Mouse (Mus musculus) CH12.LX (cell line): ENCODE data around the gene Tnc. TPM values are rescaled to one million over a fixed set of nuclear protein-coding genes. Genes with fewer than 3 reads are reported as not detected.

Experiments
- DNase-seq: peaks from one replicate; pipeline ENCODE4 v3.0.0-alpha.2; 2013; ENCODE audit errors: extremely low read depth
- H3K27ac ChIP-seq: 2 replicates; pipeline ENCODE4 v1.5.1; 2012; ENCODE audit warnings: low read depth, mild to moderate bottlenecking, control low read depth, moderate library complexity; ENCODE audit not compliant: insufficient read depth
- H3K27me3 ChIP-seq: replicated peaks from 2 replicates; pipeline ENCODE3; 2012; ENCODE audit warnings: inconsistent platforms
- H3K36me3 ChIP-seq, 2 experiments: replicated peaks in 1 of 2; 2 replicates each; pipeline versions ENCODE3 to v1.6.1; 2012; ENCODE audit warnings: inconsistent platforms in 1 of 2, low read length in 1 of 2, mild to moderate bottlenecking in 1 of 2, mixed read lengths in 1 of 2, moderate library complexity in 1 of 2; ENCODE audit not compliant: control insufficient read depth in 1 of 2, insufficient read depth in 1 of 2
- H3K4me1 ChIP-seq, 2 experiments: 2 replicates each; pipeline ENCODE4 v1.6.1; 2012; ENCODE audit warnings: inconsistent platforms in 1 of 2, moderate library complexity in 1 of 2; ENCODE audit not compliant: insufficient read depth in 2 of 2, control insufficient read depth in 1 of 2
- H3K4me2 ChIP-seq: 2 replicates; pipeline ENCODE4 v1.6.1; 2012; ENCODE audit warnings: low read depth, mild to moderate bottlenecking, control low read depth; ENCODE audit not compliant: poor library complexity, insufficient read depth, severe bottlenecking
- H3K4me3 ChIP-seq, 3 experiments: fragments of 150-350 bp in 1 of 3; sonication (generic) in 1 of 3; replicated peaks in 1 of 3; 2 replicates each; pipeline versions ENCODE3 to v1.5.1; 2011 to 2012; ENCODE audit warnings: low read depth in 2 of 3, low read length in 2 of 3, mild to moderate bottlenecking in 2 of 3, moderate library complexity in 2 of 3, control low read depth in 1 of 3, improper control_type of control experiment in 1 of 3, inconsistent platforms in 1 of 3, mixed read lengths in 1 of 3; ENCODE audit not compliant: poor library complexity in 1 of 3
- H3K79me2 ChIP-seq: replicated peaks from 2 replicates; pipeline ENCODE4 v1.6.1; 2012; ENCODE audit warnings: mild to moderate bottlenecking, moderate library complexity; ENCODE audit not compliant: control insufficient read depth, poor library complexity, insufficient read depth, severe bottlenecking; ENCODE audit errors: extremely low read depth
- H3K9ac ChIP-seq: 2 replicates; pipeline ENCODE4 v1.6.1; 2012; ENCODE audit warnings: low read depth, mild to moderate bottlenecking, control low read depth, moderate library complexity; ENCODE audit not compliant: insufficient read depth
- H3K9me3 ChIP-seq: replicated peaks from 2 replicates; pipeline ENCODE3; 2012; ENCODE audit warnings: low read length, inconsistent platforms, mixed read lengths
- E2F4 ChIP-seq: IDR thresholded peaks from 2 replicates; pipeline ENCODE4 v1.6.1; 2011; ENCODE audit warnings: low read depth, low read length, improper control_type of control experiment; ENCODE audit not compliant: insufficient replicate concordance
- EP300 ChIP-seq: IDR thresholded peaks from 2 replicates; pipeline ENCODE4 v1.6.1; 2011; ENCODE audit warnings: low read length, improper control_type of control experiment
- GABPA ChIP-seq: IDR thresholded peaks from 2 replicates; pipeline ENCODE4 v1.6.1; 2012; ENCODE audit warnings: low read depth, low read length, improper control_type of control experiment, inconsistent platforms; ENCODE audit not compliant: insufficient replicate concordance
- IRF4 ChIP-seq: IDR thresholded peaks from 2 replicates; pipeline ENCODE4 v1.6.1; 2014; ENCODE audit warnings: low read depth, mild to moderate bottlenecking, inconsistent platforms, low read length, improper control_type of control experiment
- JUN ChIP-seq: IDR thresholded peaks from 2 replicates; pipeline ENCODE4 v1.6.1; 2011; ENCODE audit warnings: low read depth, mild to moderate bottlenecking, low read length, improper control_type of control experiment, moderate library complexity; ENCODE audit not compliant: insufficient read depth
- JUND ChIP-seq: conservative IDR thresholded peaks from 2 replicates; pipeline ENCODE4 v1.6.1; 2011; ENCODE audit warnings: low read depth, low read length, improper control_type of control experiment
- KAT2A ChIP-seq: IDR thresholded peaks from 2 replicates; pipeline ENCODE4 v1.6.1; 2012; ENCODE audit warnings: low read length, improper control_type of control experiment, inconsistent platforms; ENCODE audit not compliant: insufficient replicate concordance
- MEF2A ChIP-seq: IDR thresholded peaks from 2 replicates; pipeline ENCODE4 v1.6.1; 2014; ENCODE audit warnings: low read depth, mild to moderate bottlenecking, inconsistent platforms, low read length, improper control_type of control experiment, borderline replicate concordance
- MYC ChIP-seq: IDR thresholded peaks from 2 replicates; pipeline ENCODE4 v1.6.1; 2011; ENCODE audit warnings: low read depth, mild to moderate bottlenecking, improper control_type of control experiment, low read length
- NELFE ChIP-seq: IDR thresholded peaks from 2 replicates; pipeline ENCODE4 v1.6.1; 2011; ENCODE audit warnings: low read depth, low read length, improper control_type of control experiment
- NRF1 ChIP-seq: IDR thresholded peaks from 2 replicates; pipeline ENCODE4 v1.6.1; 2014; ENCODE audit warnings: low read depth, mild to moderate bottlenecking, inconsistent platforms, low read length, improper control_type of control experiment, moderate library complexity
- PAX5 ChIP-seq: IDR thresholded peaks from 2 replicates; pipeline ENCODE4 v1.6.1; 2012; ENCODE audit warnings: low read length, inconsistent platforms, mixed read lengths
- RAD21 ChIP-seq: IDR thresholded peaks from 2 replicates; pipeline ENCODE4 v1.6.1; 2011; ENCODE audit warnings: low read depth, mild to moderate bottlenecking, low read length, improper control_type of control experiment, moderate library complexity
- SIN3A ChIP-seq: IDR thresholded peaks from 2 replicates; pipeline ENCODE4 v1.6.1; 2012; ENCODE audit warnings: low read length, improper control_type of control experiment, inconsistent platforms
- TBP ChIP-seq: conservative IDR thresholded peaks from 2 replicates; pipeline ENCODE4 v1.6.1; 2011; ENCODE audit warnings: low read depth, low read length, improper control_type of control experiment
- TCF12 ChIP-seq: IDR thresholded peaks from 2 replicates; pipeline ENCODE4 v1.6.1; 2014; ENCODE audit warnings: low read depth, mild to moderate bottlenecking, inconsistent platforms, low read length, improper control_type of control experiment
- UBTF ChIP-seq: IDR thresholded peaks from 2 replicates; pipeline ENCODE4 v1.6.1; 2012; ENCODE audit warnings: low read depth, mild to moderate bottlenecking, inconsistent platforms, low read length, improper control_type of control experiment, moderate library complexity
- USF2 ChIP-seq: conservative IDR thresholded peaks from 2 replicates; pipeline ENCODE4 v1.6.1; 2011; ENCODE audit warnings: low read depth, low read length, improper control_type of control experiment
- ZKSCAN1 ChIP-seq: IDR thresholded peaks from 2 replicates; pipeline ENCODE4 v1.6.1; 2012; ENCODE audit warnings: low read depth, inconsistent platforms, low read length, improper control_type of control experiment, borderline replicate concordance
- dilution Hi-C: fragments of 300-500 bp; cut with MboI; formaldehyde crosslinking; loops from 2 replicates; pipeline ENCODE4 v1.14.3; 2020; ENCODE audit warnings: low sequenced_read_pairs; ENCODE audit not compliant: extremely low pct_unique_long_range_greater_than_20kb, extremely low pct_ligation_motif_present
- in situ Hi-C: fragments of 300-500 bp; cut with MboI; formaldehyde crosslinking; loops from 3 replicates; pipeline ENCODE4 v1.14.3; 2019; ENCODE audit warnings: low sequenced_read_pairs, low pct_ligation_motif_present, low pct_unique_long_range_greater_than_20kb, mixed read lengths
- polyA plus RNA-seq: library from polyadenylated mRNA; unstranded; fragments of >175 nt; gene quantifications from 2 replicates; pipeline ENCODE4 v1.2.1, GENCODE M21; 2012; ENCODE audit warnings: low read depth; ENCODE audit not compliant: insufficient read length
- total RNA-seq, 2 experiments: library from RNA; depleted of rRNA; stranded (reverse); fragments of 300-350 nt in 1 of 2; fragments of >200 nt in 1 of 2; gene quantifications; 2 replicates each; pipeline ENCODE4 v1.2.3; 2012 to 2014

The Tnc gene
- total and polyA plus RNA-seq, 3 experiments = 0.13 to 1.2 TPM; not detected in 1

GRCm38 (mm10) chr4:64078029-64078619, 31.3 kb upstream of the Tnc start:
- in situ Hi-C loops (no loop called here), dilution Hi-C loops (no loop called here)
- no peaks in the 10 kb centered on the region for H3K79me2 ChIP-seq
- H3K27me3 ChIP-seq = no peaks in the 10 kb centered on the region
- no peaks in the 10 kb centered on the region for H3K36me3 ChIP-seq
- H3K9ac ChIP-seq = no peak overlapping the region
- H3K4me3 ChIP-seq = no peak overlapping the region
- TF ChIP-seq NRF1 = no peak
- TF ChIP-seq ZKSCAN1 = no peak
- TF ChIP-seq USF2 = no peak
- TF ChIP-seq EP300 = no peak
- TF ChIP-seq KAT2A = no peak
- no peak for TF ChIP-seq NELFE
- no peak for TF ChIP-seq TBP
- TF ChIP-seq MEF2A = no peak
- no peak for TF ChIP-seq E2F4
- no peak for TF ChIP-seq GABPA
- no peak for TF ChIP-seq TCF12
- TF ChIP-seq PAX5 = no peak
- no peak for TF ChIP-seq IRF4
- no peak for TF ChIP-seq JUN
- TF ChIP-seq JUND = no peak
- no peak for TF ChIP-seq SIN3A
- no peak for TF ChIP-seq MYC
- DNase-seq = no peak
- H3K4me1 ChIP-seq = no peaks in the 10 kb centered on the region
- no peaks in the 10 kb centered on the region for H3K9me3 ChIP-seq
- no peak overlapping the region for H3K4me2 ChIP-seq
- no peak overlapping the region for H3K27ac ChIP-seq

GRCm38 (mm10) chr4:64076349-64077025, 29.7 kb upstream of the Tnc start:
- no peaks in the 10 kb centered on the region for H3K27me3 ChIP-seq
- H3K4me3 ChIP-seq = no peak overlapping the region
- no peaks in the 10 kb centered on the region for H3K9me3 ChIP-seq
- DNase-seq = no peak
- H3K4me2 ChIP-seq = no peak overlapping the region
- in situ Hi-C loops (no loop called here), dilution Hi-C loops (no loop called here)
- H3K36me3 ChIP-seq = no peaks in the 10 kb centered on the region
- no peak overlapping the region for H3K9ac ChIP-seq
- no peaks in the 10 kb centered on the region for H3K4me1 ChIP-seq
- H3K27ac ChIP-seq = no peak overlapping the region
- H3K79me2 ChIP-seq = no peaks in the 10 kb centered on the region
- TF ChIP-seq USF2 (no peak), EP300 (no peak), E2F4 (no peak), UBTF (no peak), GABPA (no peak), JUN (no peak), RAD21 (no peak)
